Mouse (Mus musculus) spleen, adult 2 months (tissue): Measurements from ENCODE around the gene Atmin. TPM values are rescaled to one million over a fixed set of nuclear protein-coding genes. Genes with fewer than 3 reads are reported as not detected.

Experiments
- DNase-seq, 2 experiments: peaks; one replicate each; pipeline versions ENCODE4 v3.0.0 to v3.0.0-alpha.2; 2012 to 2021; ENCODE audit warnings: low spot score in 2 of 2, low read depth in 1 of 2
- H3K27ac ChIP-seq: fragments of 200-500 bp; 2 replicates; pipeline ENCODE4 v1.5.1; 2012; ENCODE audit warnings: low read length, inconsistent platforms; ENCODE audit not compliant: insufficient read depth
- H3K27me3 ChIP-seq: fragments of 200-500 bp; 2 replicates; pipeline ENCODE4 v1.6.1; 2012; ENCODE audit warnings: mild to moderate bottlenecking, moderate library complexity, low read length, inconsistent platforms; ENCODE audit not compliant: control insufficient read depth, insufficient read depth
- H3K36me3 ChIP-seq: fragments of 200-500 bp; 2 replicates; pipeline ENCODE4 v1.6.1; 2012; ENCODE audit warnings: mild to moderate bottlenecking, low read length, inconsistent platforms; ENCODE audit not compliant: control insufficient read depth, insufficient read depth
- H3K4me1 ChIP-seq: fragments of 200-500 bp; 2 replicates; pipeline ENCODE4 v1.6.1; 2011; ENCODE audit warnings: inconsistent platforms; ENCODE audit not compliant: control insufficient read depth, insufficient read depth, insufficient read length
- H3K4me3 ChIP-seq: fragments of 200-500 bp; 2 replicates; pipeline ENCODE4 v1.5.1; 2011; ENCODE audit warnings: mild to moderate bottlenecking, inconsistent platforms; ENCODE audit not compliant: insufficient read depth, insufficient read length; ENCODE audit errors: extremely low read depth
- CTCF ChIP-seq: fragments of 200-500 bp; IDR thresholded peaks from 2 replicates; pipeline ENCODE4 v1.5.1; 2011; ENCODE audit warnings: mild to moderate bottlenecking, inconsistent platforms; ENCODE audit not compliant: insufficient read depth, insufficient read length, insufficient replicate concordance; ENCODE audit errors: extremely low read depth
- POLR2A ChIP-seq: fragments of 200-500 bp; IDR thresholded peaks from 2 replicates; pipeline ENCODE4 v1.6.1; 2011; ENCODE audit warnings: low read depth, low read length, inconsistent platforms
- WGBS: fragments of 180-500 bp; shearing (Covaris S2); methylation state at CpG from one replicate; pipeline ENCODE4 v1.1.7; 2018; 5-methylcytosine and 5-hydroxymethylcytosine counted together
- polyA plus RNA-seq: library from polyadenylated mRNA; depleted of rRNA; stranded (reverse); fragments of >200 nt; gene quantifications from 2 replicates; pipeline ENCODE4 v1.2.3, GENCODE M21; 2012

Gene Atmin
- polyA plus RNA-seq, 1 experiment = 10.2 TPM

GRCm38 (mm10) chr8:116975606-116976005, 32.4 kb downstream of the Atmin start:
- Histone ChIP-seq H3K27ac (no peak overlapping the region), H3K27me3 (no peaks in the 10 kb centered on the region), H3K4me1 (peaks cover 8% of the 10 kb centered on the region; the same call in 1 of the 2 replicates), H3K4me3 (no peak overlapping the region), H3K36me3 (no peaks in the 10 kb centered on the region)
- TF ChIP-seq CTCF = no peak
- no peak for TF ChIP-seq POLR2A
- WGBS = 73% methylated on average over 5 of the region's 5 CpGs
- DNase-seq = no peak

- peaks cover 8% of the 10 kb centered on the region; the same call in 1 of the 2 replicates for H3K4me1 ChIP-seq
- H3K36me3 ChIP-seq = no peaks in the 10 kb centered on the region
- TF ChIP-seq CTCF (no peak), POLR2A (no peak)
- peak overlapping the region; percentile 81; the same call in 1 of the 2 replicates for H3K4me3 ChIP-seq
- 31% methylated on average over 8 of the region's 8 CpGs for WGBS
- no peak for DNase-seq
- no peaks in the 10 kb centered on the region for H3K27me3 ChIP-seq
- H3K27ac ChIP-seq = no peak overlapping the region
These were observed 34.9 kb downstream of the Atmin start for GRCm38 (mm10) chr8:116978052-116978451.

- H3K4me3 ChIP-seq = peak within 1 kb of the TSS; percentile 81
- H3K27ac ChIP-seq = no peak within 1 kb of the TSS; the same call in 1 of the 2 replicates
- no peaks in the 10 kb centered on the region for H3K27me3 ChIP-seq
- H3K36me3 ChIP-seq = no peaks in the 10 kb centered on the region; the same call in 1 of the 2 replicates
- peak; percentile 96 to 98 for DNase-seq
- peak; percentile 10; the same call in 1 of the 2 replicates for TF ChIP-seq CTCF
- TF ChIP-seq POLR2A = no peak
- peaks cover 8% of the 10 kb centered on the region; the same call in 1 of the 2 replicates for H3K4me1 ChIP-seq
- WGBS = under 1% methylated on average over 46 of the region's 46 CpGs
These were observed 35.6 kb downstream of the Atmin start, which contains the start of gene 1700030J22Rik for GRCm38 (mm10) chr8:116978631-116979256. TSS of gene 1700030J22Rik (minus strand) at chr8:116978959.

GRCm38 (mm10) chr8:116980117-116980516, 36.9 kb downstream of the Atmin start:
- Histone ChIP-seq H3K4me1 (peaks cover 8% of the 10 kb centered on the region; the same call in 1 of the 2 replicates), H3K36me3 (no peaks in the 10 kb centered on the region; the same call in 1 of the 2 replicates), H3K4me3 (no peak overlapping the region), H3K27me3 (no peaks in the 10 kb centered on the region), H3K27ac (no peak overlapping the region)
- TF ChIP-seq CTCF = peak; percentile 20; the same call in 1 of the 2 replicates
- no peak for TF ChIP-seq POLR2A
- DNase-seq = peak; percentile 50 to 54
- 16% methylated on average over 4 of the region's 4 CpGs for WGBS

GRCm38 (mm10) chr8:116989842-116990241, 46.6 kb downstream of the Atmin start:
- 97% methylated on average over 3 of the region's 3 CpGs for WGBS
- Histone ChIP-seq H3K27me3 (no peaks in the 10 kb centered on the region), H3K36me3 (no peaks in the 10 kb centered on the region), H3K27ac (no peak overlapping the region), H3K4me1 (peaks cover 5% of the 10 kb centered on the region), H3K4me3 (no peak overlapping the region)
- DNase-seq = no peak
- no peak for TF ChIP-seq CTCF
- no peak for TF ChIP-seq POLR2A

GRCm38 (mm10) chr8:116991241-116991640, 48.0 kb downstream of the Atmin start:
- peaks cover 5% of the 10 kb centered on the region for H3K4me1 ChIP-seq
- no peak overlapping the region for H3K4me3 ChIP-seq
- no peak overlapping the region for H3K27ac ChIP-seq
- no peak for DNase-seq
- H3K27me3 ChIP-seq = no peaks in the 10 kb centered on the region
- no peaks in the 10 kb centered on the region for H3K36me3 ChIP-seq
- TF ChIP-seq CTCF (no peak), POLR2A (no peak)
- WGBS = 93% methylated on average over 8 of the region's 8 CpGs

GRCm38 (mm10) chr8:116992176-116992971, 49.2 kb downstream of the Atmin start:
- DNase-seq = no peak
- H3K36me3 ChIP-seq = no peaks in the 10 kb centered on the region
- peaks cover 5% of the 10 kb centered on the region for H3K4me1 ChIP-seq
- H3K27me3 ChIP-seq = no peaks in the 10 kb centered on the region
- WGBS = 8% methylated on average over 23 of the region's 23 CpGs
- H3K4me3 ChIP-seq = peak overlapping the region; percentile 89
- no peak overlapping the region for H3K27ac ChIP-seq
- TF ChIP-seq CTCF = no peak
- TF ChIP-seq POLR2A = no peak
